Mouse (Mus musculus) hindbrain, embryonic 15.5 days (tissue): ENCODE measurements at regions not wholly inside any gene's neighbourhood (a gene's known extent, or its start where the extent isn't known, plus 50 kb on each side); places are given as distances from the start of the nearest gene placed in this dataset.
A peak's percentile ranks its signal among the peaks of the same experiment; 100 is the strongest.

Experiments
- ATAC-seq: fragments of 200-750 bp; cut with Nextera tagmentation; 2 replicates; pipeline ENCODE4 v1.8.0; 2017; ENCODE audit warnings: low read depth, moderate number of reproducible peaks, moderate TSS enrichment; ENCODE audit not compliant: low FRiP score
- H3K27ac ChIP-seq: fragments of 300-500 bp; sonication (generic); replicated peaks from 2 replicates; pipeline ENCODE4 v1.5.1; 2015; ENCODE audit warnings: mild to moderate bottlenecking, inconsistent platforms
- H3K27me3 ChIP-seq: fragments of 300-500 bp; sonication (generic); 2 replicates; pipeline ENCODE4 v1.6.1; 2015; ENCODE audit warnings: control low read depth, inconsistent platforms
- H3K36me3 ChIP-seq: fragments of 300-500 bp; sonication (generic); 2 replicates; pipeline ENCODE4 v1.6.1; 2015; ENCODE audit warnings: control low read depth, inconsistent platforms
- H3K4me1 ChIP-seq: fragments of 300-500 bp; sonication (generic); replicated peaks from 2 replicates; pipeline ENCODE4 v1.6.1; 2015; ENCODE audit warnings: control low read depth, inconsistent platforms
- H3K4me2 ChIP-seq: fragments of 300-500 bp; sonication (generic); 2 replicates; pipeline ENCODE4 v1.6.1; 2015; ENCODE audit warnings: moderate library complexity, mild to moderate bottlenecking, inconsistent platforms
- H3K4me3 ChIP-seq: fragments of 300-500 bp; sonication (generic); 2 replicates; pipeline ENCODE4 v1.5.1; 2015; ENCODE audit warnings: mild to moderate bottlenecking, inconsistent platforms
- H3K9ac ChIP-seq: fragments of 300-500 bp; sonication (generic); 2 replicates; pipeline ENCODE4 v1.6.1; 2015; ENCODE audit warnings: inconsistent platforms
- H3K9me3 ChIP-seq: fragments of 300-500 bp; sonication (generic); 2 replicates; pipeline ENCODE4 v1.6.1; 2016; ENCODE audit warnings: control low read depth, inconsistent platforms
- WGBS: fragments of 180-500 bp; shearing (Covaris S2); methylation state at CpG from one replicate; pipeline ENCODE4 v1.1.7; 2015; 5-methylcytosine and 5-hydroxymethylcytosine counted together

DNA sequence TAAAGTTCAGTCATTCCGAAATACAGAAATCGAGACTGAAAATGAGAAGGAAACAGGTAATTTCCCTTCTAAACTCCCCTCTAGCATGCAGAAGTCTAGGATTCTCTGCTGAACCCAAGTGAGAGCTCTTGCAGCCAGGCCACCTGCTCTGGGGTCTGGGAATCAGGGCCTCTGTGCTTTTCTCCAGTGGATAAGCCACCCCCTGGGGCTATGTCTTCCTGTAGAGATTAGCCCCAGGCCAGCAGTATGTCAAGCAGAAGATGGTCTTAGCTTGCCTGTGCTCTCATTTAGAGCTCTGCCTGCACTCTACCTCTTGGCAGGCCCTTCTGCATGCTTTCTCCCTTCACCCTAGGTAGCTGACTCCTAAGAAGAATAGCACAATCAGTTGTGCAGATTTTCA is 56.2 kb upstream of the Gramd1b start:
- no peak overlapping the region for H3K9ac ChIP-seq
- H3K27ac ChIP-seq = no peak overlapping the region
- WGBS = 86% methylated on average over 2 of the region's 2 CpGs
- 0 out of 2 replicates have a peak, but pooled peaks cover 4% of the 10 kb centered on the region for H3K4me1 ChIP-seq
- H3K4me2 ChIP-seq = no peak overlapping the region
- no peaks in the 10 kb centered on the region for H3K9me3 ChIP-seq
- no peak for ATAC-seq
- no peaks in the 10 kb centered on the region for H3K36me3 ChIP-seq
- no peak overlapping the region for H3K4me3 ChIP-seq
- H3K27me3 ChIP-seq = no peaks in the 10 kb centered on the region

GRCm38 (mm10) chr9:40586581-40586980 is 55.4 kb upstream of the Gramd1b start:
- H3K4me1 ChIP-seq = 0 out of 2 replicates have a peak, but pooled peaks cover 4% of the 10 kb centered on the region
- no peak for ATAC-seq
- no peak overlapping the region for H3K4me2 ChIP-seq
- H3K9ac ChIP-seq = no peak overlapping the region
- H3K4me3 ChIP-seq = no peak overlapping the region
- no peak overlapping the region for H3K27ac ChIP-seq
- no peaks in the 10 kb centered on the region for H3K9me3 ChIP-seq
- no peaks in the 10 kb centered on the region for H3K27me3 ChIP-seq
- 85% methylated on average over 7 of the region's 7 CpGs for WGBS
- H3K36me3 ChIP-seq = no peaks in the 10 kb centered on the region

GRCm38 (mm10) chr9:40583554-40583953 is 52.4 kb upstream of the Gramd1b start:
- peaks cover 11% of the 10 kb centered on the region; the same call in 1 of the 2 replicates for H3K4me1 ChIP-seq
- H3K4me3 ChIP-seq = no peak overlapping the region
- H3K27ac ChIP-seq = no peak overlapping the region
- no peak overlapping the region for H3K4me2 ChIP-seq
- H3K9me3 ChIP-seq = no peaks in the 10 kb centered on the region
- 0 out of 2 replicates have a peak, but pooled peaks have one; percentile 23 for ATAC-seq
- 49% methylated on average over 11 of the region's 11 CpGs for WGBS
- no peaks in the 10 kb centered on the region for H3K27me3 ChIP-seq
- H3K9ac ChIP-seq = no peak overlapping the region
- no peaks in the 10 kb centered on the region for H3K36me3 ChIP-seq

DNA sequence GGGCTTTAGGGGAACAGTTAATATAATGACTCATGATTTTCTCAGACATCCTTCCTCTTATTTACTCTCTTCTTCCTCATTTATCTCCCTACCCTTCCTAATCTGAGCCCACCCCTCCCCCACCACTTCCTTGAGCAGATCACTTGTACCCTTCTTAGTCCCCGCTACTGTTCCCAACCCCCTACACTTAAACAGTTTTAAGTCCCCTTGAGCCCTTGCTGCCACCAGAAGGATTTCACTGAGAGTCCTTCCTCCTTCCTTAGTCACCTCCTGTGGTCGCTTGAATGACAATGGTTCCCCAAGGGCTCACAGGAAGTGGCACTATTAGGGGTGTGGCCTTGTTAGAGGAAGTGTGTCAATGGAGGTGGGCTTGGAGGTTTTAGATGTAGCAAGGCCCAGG is 50.7 kb upstream of the Gramd1b start:
- no peak for ATAC-seq
- H3K4me3 ChIP-seq = no peak overlapping the region
- 71% methylated on average over 2 of the region's 2 CpGs for WGBS

More for the DNA sequence above, 50.7 kb upstream of the Gramd1b start:
- H3K4me2 ChIP-seq = no peak overlapping the region
- H3K9me3 ChIP-seq = no peaks in the 10 kb centered on the region
- H3K27me3 ChIP-seq = no peaks in the 10 kb centered on the region
- peaks cover 11% of the 10 kb centered on the region; the same call in 1 of the 2 replicates for H3K4me1 ChIP-seq
- H3K9ac ChIP-seq = no peak overlapping the region
- H3K27ac ChIP-seq = no peak overlapping the region
- no peaks in the 10 kb centered on the region for H3K36me3 ChIP-seq
